Mouse (Mus musculus): ENCODE measurements at regions not wholly inside any gene's neighbourhood (a gene's known extent, or its start where the extent isn't known, plus 50 kb on each side); places are given as distances from the start of the nearest gene placed in this dataset.

DNA sequence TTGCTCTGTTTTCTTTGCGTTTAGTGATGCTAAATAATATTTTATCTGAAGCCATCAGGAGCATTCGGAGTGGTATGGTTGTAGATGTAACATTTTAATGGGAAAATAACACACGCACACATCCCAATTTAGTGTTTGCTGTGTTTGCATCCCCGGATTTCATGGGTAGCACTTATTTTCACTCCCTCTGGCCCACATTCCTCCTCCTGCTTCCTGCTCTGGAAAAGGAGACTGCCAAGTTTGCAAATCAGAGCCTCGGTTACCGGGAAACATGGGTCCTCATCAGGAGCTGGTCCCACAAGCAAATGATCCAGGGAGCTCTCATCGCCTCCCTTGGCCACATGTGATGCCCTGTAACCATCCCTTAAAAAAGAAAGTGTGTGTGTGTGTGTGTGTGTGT lies 94.3 kb upstream of the Npas2 start:
- TF ChIP-seq ELF1 (IDR thresholded peaks at IDR 0.05; ENCODE audit: low read depth, low read length) (no peak), CHD1 (IDR thresholded peaks at IDR 0.05; ENCODE audit: low read depth, low read length) (no peak), JUND (IDR thresholded peaks at IDR 0.05; ENCODE audit: low read depth, low read length) (no peak), USF2 (IDR thresholded peaks at IDR 0.05; ENCODE audit: borderline replicate concordance in 1 of 2, insufficient read depth in 1 of 2, low read depth in 1 of 2, low read length in 2 of 2) (no peak), BHLHE40 (IDR thresholded peaks at IDR 0.05; ENCODE audit: borderline replicate concordance, low read depth, low read length) (no peak), CTCF (IDR thresholded peaks at IDR 0.05 in 2 of 3, conservative IDR thresholded peaks at IDR 0.05 in 1 of 3; ENCODE audit: control insufficient read depth in 1 of 3, insufficient read depth in 1 of 3, low read depth in 2 of 3, low read length in 3 of 3, poor library complexity in 1 of 3, severe bottlenecking in 1 of 3) (no peak), POLR2A (IDR thresholded peaks at IDR 0.05; ENCODE audit: control insufficient read depth in 1 of 2, insufficient read depth in 1 of 2, low read depth in 1 of 2, low read length in 2 of 2, poor library complexity in 1 of 2) (no peak), NRF1 (IDR thresholded peaks at IDR 0.05; ENCODE audit: insufficient read depth, low read depth, low read length, poor library complexity, severe bottlenecking) (no peak)
